Mouse (Mus musculus) CH12.LX (cell line): ENCODE data around the gene Cant1.

Source experiments
- CHD2 ChIP-seq: IDR thresholded peaks from 2 replicates; pipeline ENCODE4 v1.6.1; 2011; ENCODE audit warnings: low read length, improper control_type of control experiment
- CTCF ChIP-seq, 2 experiments: IDR thresholded peaks in 1 of 2; conservative IDR thresholded peaks in 1 of 2; 2 replicates each; pipeline ENCODE4 v1.5.1; 2011 to 2012; ENCODE audit warnings: low read depth in 2 of 2, low read length in 2 of 2, improper control_type of control experiment in 1 of 2, inconsistent platforms in 1 of 2, mild to moderate bottlenecking in 1 of 2, moderate library complexity in 1 of 2
- E2F4 ChIP-seq: IDR thresholded peaks from 2 replicates; pipeline ENCODE4 v1.6.1; 2011; ENCODE audit warnings: low read depth, low read length, improper control_type of control experiment; ENCODE audit not compliant: insufficient replicate concordance
- EP300 ChIP-seq: IDR thresholded peaks from 2 replicates; pipeline ENCODE4 v1.6.1; 2011; ENCODE audit warnings: low read length, improper control_type of control experiment
- JUN ChIP-seq: IDR thresholded peaks from 2 replicates; pipeline ENCODE4 v1.6.1; 2011; ENCODE audit warnings: low read depth, mild to moderate bottlenecking, low read length, improper control_type of control experiment, moderate library complexity; ENCODE audit not compliant: insufficient read depth
- MAZ ChIP-seq: IDR thresholded peaks from 2 replicates; pipeline ENCODE4 v1.6.1; 2012; ENCODE audit warnings: low read depth, mild to moderate bottlenecking, inconsistent platforms, low read length, improper control_type of control experiment, moderate library complexity
- MEF2A ChIP-seq: IDR thresholded peaks from 2 replicates; pipeline ENCODE4 v1.6.1; 2014; ENCODE audit warnings: low read depth, mild to moderate bottlenecking, inconsistent platforms, low read length, improper control_type of control experiment, borderline replicate concordance
- NELFE ChIP-seq: IDR thresholded peaks from 2 replicates; pipeline ENCODE4 v1.6.1; 2011; ENCODE audit warnings: low read depth, low read length, improper control_type of control experiment
- NRF1 ChIP-seq: IDR thresholded peaks from 2 replicates; pipeline ENCODE4 v1.6.1; 2014; ENCODE audit warnings: low read depth, mild to moderate bottlenecking, inconsistent platforms, low read length, improper control_type of control experiment, moderate library complexity
- POLR2A ChIP-seq: IDR thresholded peaks from 2 replicates; pipeline ENCODE4 v1.6.1; 2011; ENCODE audit warnings: low read depth, mild to moderate bottlenecking, improper control_type of control experiment, low read length
- POLR2AphosphoS2 ChIP-seq: IDR thresholded peaks from 2 replicates; pipeline ENCODE4 v1.6.1; 2011; ENCODE audit warnings: low read depth, low read length, improper control_type of control experiment
- ZNF384 ChIP-seq: IDR thresholded peaks from 2 replicates; pipeline ENCODE4 v1.6.1; 2012; ENCODE audit warnings: low read depth, low read length, improper control_type of control experiment, inconsistent platforms

DNA sequence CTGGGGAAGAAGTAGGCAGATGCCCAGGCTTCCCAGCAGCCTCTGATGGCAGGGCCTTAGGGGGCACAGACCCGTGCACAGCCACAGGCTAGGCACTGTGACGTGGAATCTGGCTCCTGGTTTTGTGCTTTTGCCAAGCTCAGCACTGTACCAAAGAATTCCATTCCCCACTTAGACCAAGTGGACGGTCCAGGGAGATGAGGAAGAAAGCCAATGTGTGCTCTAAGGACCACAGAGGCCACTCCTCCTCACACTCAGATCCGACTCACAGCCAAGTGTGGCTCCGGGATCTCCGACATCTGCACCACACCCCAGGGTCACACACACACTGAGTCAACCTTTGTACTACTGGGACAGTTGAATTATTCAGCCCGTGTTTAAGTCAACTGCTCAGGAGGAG, 2.8 kb downstream of the Cant1 start:
- TF ChIP-seq ZNF384: no peak
- no peak for TF ChIP-seq CTCF (conservative IDR thresholded peaks at IDR 0.05 in 1 of 2, IDR thresholded peaks at IDR 0.05 in 1 of 2; ENCODE audit: low read depth in 2 of 2, low read length in 2 of 2)
- no peak for TF ChIP-seq JUN
- TF ChIP-seq POLR2A: no peak
- no peak for TF ChIP-seq POLR2AphosphoS2
- TF ChIP-seq EP300: no peak
- TF ChIP-seq MEF2A: no peak
- TF ChIP-seq E2F4: no peak
- no peak for TF ChIP-seq NELFE
- TF ChIP-seq NRF1: no peak
- no peak for TF ChIP-seq MAZ
- TF ChIP-seq CHD2: no peak
